Comparison of ENCODE assay signal across 7 mouse cellular contexts in genomic region chr7:127025556-127026160, GRCm38 (mm10). TPM values are rescaled to one million over a fixed set of nuclear protein-coding genes. Genes with fewer than 3 reads are reported as not detected.
DNase-seq lines count a peak whose midpoint lies in the region; ATAC-seq and TF ChIP-seq lines count a peak whose summit lies in the region.

No protein-coding gene starts in this region.

- H3K9ac ChIP-seq in heart, embryonic 14.5 days (ENCODE audit: low read length), result peak overlapping the region; percentile 99
- H3K9ac ChIP-seq in midbrain, embryonic 13.5 days (replicated peaks), result peak overlapping the region; percentile 100

- no peak for TF ChIP-seq POLR2A in thymus, adult 2 months (IDR thresholded peaks at IDR 0.05; ENCODE audit: control insufficient read depth, extremely low read depth, insufficient read depth, low read length, poor library complexity)

- no peak for TF ChIP-seq CTCF in thymus, adult 2 months (IDR thresholded peaks at IDR 0.05; ENCODE audit: borderline replicate concordance, control insufficient read depth, extremely low read depth, insufficient read depth, low read length, poor library complexity)

- peak overlapping the region; percentile 86 for H3K4me3 ChIP-seq in thymus, adult 2 months (ENCODE audit: control insufficient read depth, insufficient read depth, low read length)
- peak overlapping the region; percentile 88 to 98 for H3K4me3 ChIP-seq in heart, embryonic 14.5 days (ENCODE audit: control insufficient read depth in 1 of 2, insufficient read depth in 1 of 2, low read depth in 1 of 2, low read length in 2 of 2)
- peak overlapping the region; percentile 96 for H3K4me3 ChIP-seq in midbrain, embryonic 13.5 days (replicated peaks)

- WGBS in thymus, adult 2 months, result under 1% methylated on average over 63 of the region's 65 CpGs
- under 1% methylated on average over 57 of the region's 65 CpGs for WGBS in heart, embryonic 14.5 days
- under 1% methylated on average over 60 of the region's 65 CpGs for WGBS in midbrain, embryonic 13.5 days

- H3K9me3 ChIP-seq in heart, embryonic 14.5 days (ENCODE audit: control insufficient read depth, low read length), result no peaks in the 10 kb centered on the region
- no peaks in the 10 kb centered on the region for H3K9me3 ChIP-seq in midbrain, embryonic 13.5 days

- H3K36me3 ChIP-seq in thymus, adult 2 months (ENCODE audit: control insufficient read depth, insufficient read depth, low read length), result peaks cover 7% of the 10 kb centered on the region; the same call in 1 of the 2 replicates
- peaks cover 62% of the 10 kb centered on the region for H3K36me3 ChIP-seq in heart, embryonic 14.5 days (ENCODE audit: control insufficient read depth, insufficient read depth, low read length)
- peaks cover 27% of the 10 kb centered on the region for H3K36me3 ChIP-seq in midbrain, embryonic 13.5 days

- peak; percentile 60 for DNase-seq in thymus, adult 2 months
- DNase-seq in thymus, postnatal 25 days, result no peak
- DNase-seq in brain, adult 2 months (ENCODE audit: low read depth, low spot score), result peak; percentile 45
- DNase-seq in kidney, postnatal 25 days, result peak; percentile 40 to 77
- DNase-seq in thymus, postnatal 4 days, result peak; percentile 79

- ATAC-seq in heart, embryonic 14.5 days (ENCODE audit: insufficient number of reproducible peaks, insufficient read depth, low FRiP score, low read depth), result no peak
- ATAC-seq in midbrain, embryonic 13.5 days, result peak; percentile 5; the same call in 1 of the 2 replicates

- peak overlapping the region; percentile 96 for H3K4me2 ChIP-seq in heart, embryonic 14.5 days (ENCODE audit: low read length)
- H3K4me2 ChIP-seq in midbrain, embryonic 13.5 days (replicated peaks), result peak overlapping the region; percentile 96

- H3K4me1 ChIP-seq in thymus, adult 2 months (replicated peaks; ENCODE audit: control insufficient read depth, insufficient read depth, low read length), result peaks cover 41% of the 10 kb centered on the region
- peaks cover 26 to 49% of the 10 kb centered on the region in 2 experiments for H3K4me1 ChIP-seq in heart, embryonic 14.5 days (ENCODE audit: control insufficient read depth in 2 of 2, insufficient read depth in 2 of 2, low read length in 2 of 2)
- H3K4me1 ChIP-seq in midbrain, embryonic 13.5 days (replicated peaks), result peaks cover 58% of the 10 kb centered on the region

- peak overlapping the region; percentile 89 for H3K27ac ChIP-seq in thymus, adult 2 months (ENCODE audit: control insufficient read depth, insufficient read depth, low read length)
- peak overlapping the region; percentile 91 to 100 for H3K27ac ChIP-seq in heart, embryonic 14.5 days (replicated peaks in 1 of 2; ENCODE audit: control insufficient read depth in 1 of 2, insufficient read depth in 1 of 2, low read depth in 2 of 2, low read length in 2 of 2)
- H3K27ac ChIP-seq in midbrain, embryonic 13.5 days, result peak overlapping the region; percentile 100

- no peaks in the 10 kb centered on the region for H3K27me3 ChIP-seq in thymus, adult 2 months (ENCODE audit: control insufficient read depth, insufficient read depth, low read length)
- H3K27me3 ChIP-seq in heart, embryonic 14.5 days (ENCODE audit: control insufficient read depth, insufficient read depth, low read length), result no peaks in the 10 kb centered on the region
- H3K27me3 ChIP-seq in midbrain, embryonic 13.5 days, result no peaks in the 10 kb centered on the region

RNA-seq across cellular contexts. Expression of gene Maz, which starts 1.2 kb away (rescaled TPM):
- polyA plus RNA-seq in thymus, adult 2 months (2012; rRNA removed), result 954 and 1,846 TPM in 2 replicates
- polyA plus RNA-seq in heart, embryonic 14.5 days (2014; fragmentation: Nextera tagmentation; extraction: Ambion mirVana), result 37.6 and 44.7 TPM in 2 replicates
- 58.2 and 72.5 TPM in 2 replicates for polyA plus RNA-seq in midbrain, embryonic 13.5 days (2015; fragmentation: Nextera tagmentation; extraction: Ambion mirVana)

RNA-seq across cellular contexts. Expression of gene Prrt2, which starts 4.6 kb away (rescaled TPM):
- 49.7 and 53.1 TPM in 2 replicates for polyA plus RNA-seq in thymus, adult 2 months (2012; rRNA removed)
- polyA plus RNA-seq in heart, embryonic 14.5 days (2014; fragmentation: Nextera tagmentation; extraction: Ambion mirVana), result 2.1 and 3.2 TPM in 2 replicates
- polyA plus RNA-seq in midbrain, embryonic 13.5 days (2015; fragmentation: Nextera tagmentation; extraction: Ambion mirVana), result 10.8 and 11.9 TPM in 2 replicates

RNA-seq across cellular contexts. Expression of gene Gm42742, which starts 4.8 kb away (rescaled TPM):
- polyA plus RNA-seq in thymus, adult 2 months (2012; rRNA removed), result 103 and 113 TPM in 2 replicates
- polyA plus RNA-seq in heart, embryonic 14.5 days (2014; fragmentation: Nextera tagmentation; extraction: Ambion mirVana), result 41.9 and 45.0 TPM in 2 replicates
- 72.0 and 73.9 TPM in 2 replicates for polyA plus RNA-seq in midbrain, embryonic 13.5 days (2015; fragmentation: Nextera tagmentation; extraction: Ambion mirVana)

RNA-seq across cellular contexts. Expression of gene Pagr1a, which starts 8.5 kb away (rescaled TPM):
- 11.9 and 12.7 TPM in 2 replicates for polyA plus RNA-seq in thymus, adult 2 months (2012; rRNA removed)
- polyA plus RNA-seq in heart, embryonic 14.5 days (2014; fragmentation: Nextera tagmentation; extraction: Ambion mirVana), result 23.1 and 25.4 TPM in 2 replicates
- polyA plus RNA-seq in midbrain, embryonic 13.5 days (2015; fragmentation: Nextera tagmentation; extraction: Ambion mirVana), result 39.8 and 40.8 TPM in 2 replicates

RNA-seq across cellular contexts. Expression of gene Pagr1b, which starts 9.4 kb away (rescaled TPM):
- 5.4 and 6.2 TPM in 2 replicates for polyA plus RNA-seq in thymus, adult 2 months (2012; rRNA removed)
- 0.84 TPM in 1 of 2 replicates, not detected in the other for polyA plus RNA-seq in heart, embryonic 14.5 days (2014; fragmentation: Nextera tagmentation; extraction: Ambion mirVana)
- 0.30 TPM in 1 of 2 replicates, not detected in the other for polyA plus RNA-seq in midbrain, embryonic 13.5 days (2015; fragmentation: Nextera tagmentation; extraction: Ambion mirVana)

Comparison
In these comparisons a context has a peak if more than half of its experiments do, and no peak if none do; other contexts are left out.
1. RNA of gene Maz, which starts 1.2 kb away (polyA plus RNA-seq): 954 to 1,846 TPM in thymus, adult 2 months; 58.2 to 72.5 TPM in midbrain, embryonic 13.5 days and 37.6 to 44.7 TPM in heart, embryonic 14.5 days; every median in the first group is over 10 times any median in the second.
2. Peak in every context shown above with its lines, with median percentiles within 50 percentile points of each other: H3K27ac ChIP-seq and H3K4me3 ChIP-seq.